Mouse (Mus musculus) kidney, embryonic 15.5 days (tissue): ENCODE measurements around the gene Gnai3. TPM values are rescaled to one million over a fixed set of nuclear protein-coding genes. Genes with fewer than 3 reads are reported as not detected.

ENCODE experiments used
- ATAC-seq: fragments of 200-750 bp; cut with Nextera tagmentation; replicated peaks from 2 replicates; pipeline ENCODE4 v1.8.0; 2017; ENCODE audit warnings: moderate TSS enrichment; ENCODE audit not compliant: low FRiP score
- H3K27ac ChIP-seq: fragments of 300-500 bp; sonication (generic); 2 replicates; pipeline ENCODE4 v1.5.1; 2015; ENCODE audit warnings: mild to moderate bottlenecking, inconsistent platforms
- H3K27me3 ChIP-seq: fragments of 300-500 bp; sonication (generic); 2 replicates; pipeline ENCODE4 v1.6.1; 2015; ENCODE audit warnings: inconsistent platforms
- H3K36me3 ChIP-seq: fragments of 300-500 bp; sonication (generic); 2 replicates; pipeline ENCODE4 v1.6.1; 2015; ENCODE audit warnings: inconsistent platforms
- H3K4me1 ChIP-seq: fragments of 300-500 bp; sonication (generic); 2 replicates; pipeline ENCODE4 v1.6.1; 2015; ENCODE audit warnings: inconsistent platforms
- H3K4me2 ChIP-seq: fragments of 300-500 bp; sonication (generic); 2 replicates; pipeline ENCODE4 v1.6.1; 2015; ENCODE audit warnings: moderate library complexity, mild to moderate bottlenecking, inconsistent platforms
- H3K4me3 ChIP-seq: fragments of 300-500 bp; sonication (generic); replicated peaks from 2 replicates; pipeline ENCODE4 v1.5.1; 2015; ENCODE audit warnings: mild to moderate bottlenecking, inconsistent platforms
- H3K9ac ChIP-seq: fragments of 300-500 bp; sonication (generic); 2 replicates; pipeline ENCODE4 v1.6.1; 2015; ENCODE audit warnings: mild to moderate bottlenecking, inconsistent platforms
- H3K9me3 ChIP-seq: fragments of 300-500 bp; sonication (generic); replicated peaks from 2 replicates; pipeline ENCODE4 v1.6.1; 2016; ENCODE audit warnings: inconsistent platforms
- WGBS: fragments of 180-500 bp; shearing (Covaris S2); methylation state at CpG from one replicate; pipeline ENCODE4 v1.1.7; 2015; ENCODE audit warnings: mixed read lengths; 5-methylcytosine and 5-hydroxymethylcytosine counted together
- polyA plus RNA-seq: library from polyadenylated mRNA; unstranded; fragments of >200 nt; fragmentation: Nextera tagmentation; extraction: Ambion mirVana; gene quantifications from 2 replicates; pipeline ENCODE4 v1.2.1, GENCODE M21; 2015

Gnai3 gene
- polyA plus RNA-seq, 1 experiment from 2014 or later: 176 TPM

- no peak overlapping the region for H3K4me3 ChIP-seq
- no peak overlapping the region for H3K4me2 ChIP-seq
- H3K4me1 ChIP-seq: peaks cover 9% of the 10 kb centered on the region
- no peak overlapping the region for H3K27ac ChIP-seq
- 64% methylated on average over 7 of the region's 7 CpGs for WGBS
- ATAC-seq: 0 out of 2 replicates have a peak, but pooled peaks have one; percentile 29
- H3K36me3 ChIP-seq: no peaks in the 10 kb centered on the region
- H3K27me3 ChIP-seq: peaks cover 1% of the 10 kb centered on the region; the same call in 1 of the 2 replicates
- H3K9ac ChIP-seq: no peak overlapping the region
- H3K9me3 ChIP-seq: no peaks in the 10 kb centered on the region
Observed at GRCm38 (mm10) chr3:108178756-108179715, 33.1 kb upstream of the Gnai3 start.

GRCm38 (mm10) chr3:108174672-108175531, 29.0 kb upstream of the Gnai3 start:
- H3K27ac ChIP-seq: 0 out of 2 replicates have a peak overlapping the region, but pooled peaks have one; percentile 27
- peak overlapping the region; percentile 27 for H3K4me2 ChIP-seq
- WGBS: 19% methylated on average over 14 of the region's 14 CpGs

GRCm38 (mm10) chr3:108169199-108169598, 23.3 kb upstream of the Gnai3 start:
- Histone ChIP-seq H3K4me3 (no peak overlapping the region), H3K4me1 (peaks cover 47% of the 10 kb centered on the region), H3K27me3 (peaks cover 18% of the 10 kb centered on the region), H3K9ac (no peak overlapping the region), H3K27ac (no peak overlapping the region), H3K9me3 (no peaks in the 10 kb centered on the region), H3K4me2 (no peak overlapping the region), H3K36me3 (no peaks in the 10 kb centered on the region)
- WGBS: 38% methylated on average over 3 of the region's 3 CpGs
- ATAC-seq: no peak

More at GRCm38 (mm10) chr3:108174672-108175531, 29.0 kb upstream of the Gnai3 start:
- Histone ChIP-seq H3K4me3 (no peak overlapping the region), H3K27me3 (peaks cover 7% of the 10 kb centered on the region; the same call in 1 of the 2 replicates), H3K36me3 (no peaks in the 10 kb centered on the region), H3K4me1 (peaks cover 9% of the 10 kb centered on the region), H3K9me3 (no peaks in the 10 kb centered on the region), H3K9ac (no peak overlapping the region)
- peak; percentile 52 for ATAC-seq

DNA sequence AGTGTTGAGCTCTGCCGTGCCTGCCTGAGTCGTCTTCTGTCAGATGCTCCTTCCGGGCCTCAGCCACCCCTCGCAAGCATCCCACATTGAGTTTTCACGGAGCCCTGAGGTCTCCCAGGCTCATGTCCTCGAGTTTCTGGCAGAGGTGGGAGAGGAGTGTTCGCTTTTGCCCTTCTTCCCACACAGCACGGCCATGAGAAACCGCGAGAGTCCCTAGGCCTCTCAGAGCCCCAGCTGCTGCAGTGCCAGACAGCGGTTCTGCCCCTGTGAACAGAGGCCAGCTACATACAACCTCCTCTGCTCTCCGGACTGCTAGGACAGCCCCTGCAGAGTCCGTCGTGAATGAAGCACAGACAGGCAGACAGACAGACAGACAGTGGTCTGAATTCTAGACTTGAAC, 21.6 kb upstream of the Gnai3 start:
- WGBS: 15% methylated on average over 14 of the region's 14 CpGs
- no peak overlapping the region for H3K4me3 ChIP-seq
- 0 out of 2 replicates have a peak, but pooled peaks have one; percentile 27 for ATAC-seq
- no peaks in the 10 kb centered on the region for H3K36me3 ChIP-seq
- H3K4me2 ChIP-seq: peak overlapping the region; percentile 35
- peak overlapping the region; percentile 82 for H3K27ac ChIP-seq
- no peak overlapping the region; the same call in 1 of the 2 replicates for H3K9ac ChIP-seq
- no peaks in the 10 kb centered on the region for H3K9me3 ChIP-seq
- peaks cover 13% of the 10 kb centered on the region for H3K27me3 ChIP-seq
- H3K4me1 ChIP-seq: peaks cover 47% of the 10 kb centered on the region

DNA sequence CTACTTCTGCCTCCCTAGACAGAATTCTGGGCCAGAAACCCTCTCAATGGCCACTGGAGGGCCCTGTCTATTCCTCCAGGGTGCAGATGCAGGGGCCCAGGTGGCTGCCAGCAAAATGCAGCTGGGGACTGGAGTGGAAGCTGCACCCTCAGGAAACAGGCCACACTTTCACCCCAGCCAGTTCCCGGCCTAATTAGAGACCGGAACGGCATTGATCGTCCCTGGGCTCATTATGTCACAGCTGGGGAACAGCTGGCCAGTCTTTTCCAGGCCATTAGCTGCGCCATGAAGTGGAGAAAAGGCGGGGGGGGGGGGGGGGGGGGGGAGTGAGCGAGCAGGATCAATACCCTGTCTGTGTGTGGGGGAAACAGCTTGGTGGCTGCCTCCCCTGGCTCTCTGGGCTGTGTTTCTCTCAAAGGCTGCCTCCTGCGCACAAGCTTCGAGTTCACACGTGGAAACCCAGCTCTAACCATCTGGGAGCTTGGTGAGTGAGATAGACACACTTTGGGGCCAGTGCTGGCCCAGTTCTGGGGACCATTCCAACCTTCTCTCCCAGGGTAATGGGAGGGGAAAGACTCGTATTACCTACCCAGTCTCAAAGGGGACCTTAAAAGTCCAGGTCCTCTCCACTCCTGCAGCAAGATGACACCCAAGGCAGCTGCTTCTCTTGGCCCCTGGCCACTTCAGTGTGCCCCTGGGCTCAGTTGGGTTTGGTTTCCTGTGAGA, 20.7 kb upstream of the Gnai3 start:
- Histone ChIP-seq H3K9me3 (no peaks in the 10 kb centered on the region), H3K9ac (no peak overlapping the region), H3K4me2 (peak overlapping the region; percentile 17; the same call in 1 of the 2 replicates), H3K4me3 (no peak overlapping the region), H3K27me3 (peaks cover 13% of the 10 kb centered on the region), H3K36me3 (no peaks in the 10 kb centered on the region), H3K4me1 (peaks cover 47% of the 10 kb centered on the region), H3K27ac (peak overlapping the region; percentile 82)
- WGBS: 15% methylated on average over 7 of the region's 11 CpGs
- peak; percentile 55 for ATAC-seq

DNA sequence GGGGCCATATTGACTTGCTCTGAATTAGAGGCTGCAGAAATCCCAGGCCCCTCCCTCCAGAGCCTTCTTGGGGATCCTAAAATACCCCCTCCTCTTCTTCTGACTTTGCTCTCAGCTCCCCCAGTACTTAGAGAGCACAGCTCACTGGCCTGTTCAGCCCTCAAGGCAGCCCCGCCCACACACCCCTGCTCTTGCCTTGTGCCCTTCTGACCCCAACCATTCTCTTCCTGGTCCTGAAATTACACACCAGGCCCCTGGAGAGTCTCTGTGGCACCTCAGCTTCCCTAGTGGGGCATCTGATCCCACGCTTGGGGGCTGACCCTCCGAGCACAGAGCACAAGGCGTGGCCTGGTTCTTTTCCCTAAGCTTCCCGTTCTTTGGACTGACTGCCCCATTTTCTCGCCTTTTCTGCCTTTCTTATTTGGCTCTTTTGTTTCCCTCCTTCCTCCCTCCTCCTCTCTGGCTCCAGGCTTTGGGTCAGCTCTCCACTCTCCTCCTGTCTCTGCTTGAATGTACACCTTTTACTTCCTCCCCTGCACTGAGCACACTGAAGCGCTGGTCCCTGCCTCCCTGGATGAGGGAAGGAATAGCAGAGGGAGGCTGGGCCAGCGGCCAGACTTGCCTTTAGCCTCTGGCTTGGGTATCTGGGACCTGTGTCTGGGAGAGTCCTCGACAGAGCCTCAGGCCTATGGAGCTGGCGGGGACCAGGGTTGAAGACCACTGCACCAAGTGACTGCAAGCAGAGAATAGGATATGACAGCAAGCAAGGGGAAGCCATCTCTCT, 19.8 kb upstream of the Gnai3 start:
- H3K9ac ChIP-seq: no peak overlapping the region; the same call in 1 of the 2 replicates

GRCm38 (mm10) chr3:108164807-108165206, 18.9 kb upstream of the Gnai3 start:
- H3K27ac ChIP-seq: peak overlapping the region; percentile 82; the same call in 1 of the 2 replicates
- ATAC-seq: peak; percentile 38; the same call in 1 of the 2 replicates

More for the DNA sequence above, 19.8 kb upstream of the Gnai3 start:
- peak overlapping the region; percentile 54 for H3K4me2 ChIP-seq
- 21% methylated on average over 10 of the region's 10 CpGs for WGBS
- no peaks in the 10 kb centered on the region for H3K36me3 ChIP-seq
- peaks cover 13% of the 10 kb centered on the region for H3K27me3 ChIP-seq
- no peaks in the 10 kb centered on the region for H3K9me3 ChIP-seq
- no peak overlapping the region for H3K4me3 ChIP-seq
- H3K4me1 ChIP-seq: peaks cover 47% of the 10 kb centered on the region
- H3K27ac ChIP-seq: peak overlapping the region; percentile 82
- peak; percentile 61 for ATAC-seq

DNA sequence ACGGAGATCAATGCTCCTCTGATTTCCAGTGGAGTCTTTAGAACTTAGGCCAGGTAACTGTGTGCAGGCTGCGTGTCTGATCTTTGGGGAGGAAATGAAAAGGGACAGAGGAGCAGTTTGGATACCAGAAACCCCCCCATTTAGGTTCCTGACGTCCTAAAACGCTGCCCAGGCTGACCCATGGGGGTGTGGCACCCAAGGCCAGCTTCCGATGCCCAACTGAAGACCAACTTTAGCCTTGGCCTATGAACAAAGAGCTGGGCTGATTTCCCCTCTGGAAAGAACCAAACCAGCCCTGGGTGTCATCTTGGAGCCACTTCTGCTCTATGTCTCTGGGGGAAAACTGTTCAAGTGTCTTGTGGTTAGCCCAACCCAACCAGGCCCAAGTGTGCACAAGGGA, 18.1 kb upstream of the Gnai3 start:
- Histone ChIP-seq H3K4me3 (no peak overlapping the region), H3K27me3 (peaks cover 16% of the 10 kb centered on the region), H3K4me1 (peaks cover 42% of the 10 kb centered on the region), H3K9me3 (no peaks in the 10 kb centered on the region), H3K27ac (no peak overlapping the region), H3K9ac (no peak overlapping the region), H3K4me2 (no peak overlapping the region), H3K36me3 (no peaks in the 10 kb centered on the region)
- ATAC-seq: no peak
- WGBS: 63% methylated on average over 5 of the region's 5 CpGs

More at GRCm38 (mm10) chr3:108164807-108165206, 18.9 kb upstream of the Gnai3 start:
- no peak overlapping the region; the same call in 1 of the 2 replicates for H3K9ac ChIP-seq
- peaks cover 47% of the 10 kb centered on the region for H3K4me1 ChIP-seq
- H3K36me3 ChIP-seq: no peaks in the 10 kb centered on the region
- H3K4me3 ChIP-seq: peak overlapping the region; percentile 19
- H3K9me3 ChIP-seq: no peaks in the 10 kb centered on the region
- WGBS: 15% methylated on average over 9 of the region's 9 CpGs
- H3K4me2 ChIP-seq: peak overlapping the region; percentile 54
- peaks cover 13% of the 10 kb centered on the region for H3K27me3 ChIP-seq

DNA sequence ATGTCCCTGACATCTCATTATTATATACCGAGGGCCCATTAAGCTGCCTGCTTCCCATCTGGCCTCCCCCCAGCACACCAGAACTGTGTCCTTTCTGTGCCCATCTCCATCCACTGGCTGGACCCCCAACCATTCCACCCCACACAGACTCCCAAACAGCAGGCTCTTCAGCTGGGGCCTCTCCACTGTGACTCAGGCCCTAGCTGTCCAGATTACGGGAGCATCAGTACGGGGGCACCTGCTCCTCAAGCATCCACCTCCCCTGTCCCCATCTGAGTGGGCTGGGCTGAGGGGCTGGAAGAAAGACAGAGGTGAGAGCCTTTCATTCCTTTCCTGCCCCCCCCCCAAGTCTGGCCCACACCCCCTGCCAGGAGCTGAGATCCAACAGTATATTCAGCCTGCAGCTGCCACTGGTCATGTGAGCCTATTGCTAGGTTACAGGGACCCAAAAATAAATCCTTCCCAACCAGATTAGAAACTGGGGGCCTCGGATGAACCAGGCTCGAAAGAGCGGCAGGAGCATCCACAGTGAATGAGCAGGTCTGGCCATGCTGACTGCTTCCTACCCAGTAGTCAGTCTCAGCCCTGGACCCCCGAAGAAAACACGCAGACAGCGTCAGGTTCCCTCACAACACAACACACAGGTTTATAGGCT, 12.6 kb upstream of the Gnai3 start:
- Histone ChIP-seq H3K27ac (no peak overlapping the region), H3K36me3 (no peaks in the 10 kb centered on the region), H3K27me3 (0 out of 2 replicates have a peak, but pooled peaks cover 2% of the 10 kb centered on the region), H3K9ac (no peak overlapping the region), H3K4me2 (no peak overlapping the region), H3K4me3 (no peak overlapping the region), H3K9me3 (no peaks in the 10 kb centered on the region), H3K4me1 (no peaks in the 10 kb centered on the region; the same call in 1 of the 2 replicates)
- 64% methylated on average over 9 of the region's 9 CpGs for WGBS
- ATAC-seq: no peak

GRCm38 (mm10) chr3:108154656-108155055, 8.7 kb upstream of the Gnai3 start, which contains the start of gene Gpr61:
Gene Gpr61, minus strand, starts transcription at chr3:108154882.
- 0 out of 2 replicates have a peak, but pooled peaks cover 2% of the 10 kb centered on the region for H3K27me3 ChIP-seq
- ATAC-seq: no peak
- no peak within 1 kb of the TSS for H3K9ac ChIP-seq
- no peaks in the 10 kb centered on the region for H3K36me3 ChIP-seq
- H3K9me3 ChIP-seq: no peaks in the 10 kb centered on the region
- no peak within 1 kb of the TSS for H3K27ac ChIP-seq
- H3K4me2 ChIP-seq: no peak within 1 kb of the TSS
- H3K4me1 ChIP-seq: no peaks in the 10 kb centered on the region; the same call in 1 of the 2 replicates
- WGBS: 32% methylated on average over 4 of the region's 4 CpGs
- H3K4me3 ChIP-seq: no peak within 1 kb of the TSS
